Mouse (Mus musculus) frontal cortex, postnatal 25 days (tissue): ENCODE data around the gene Bphl.

Experiments used
- DNase-seq, 2 experiments: peaks; one replicate each; pipeline ENCODE4 v3.0.0; 2022; ENCODE audit warnings: low spot score in 2 of 2

Gene Bphl

GRCm38 (mm10) chr13:34037172-34038055, at the start of gene Bphl:
TSS of gene Bphl (plus strand) at chr13:34037597.
- DNase-seq, result peak; percentile 85 to 90

DNA sequence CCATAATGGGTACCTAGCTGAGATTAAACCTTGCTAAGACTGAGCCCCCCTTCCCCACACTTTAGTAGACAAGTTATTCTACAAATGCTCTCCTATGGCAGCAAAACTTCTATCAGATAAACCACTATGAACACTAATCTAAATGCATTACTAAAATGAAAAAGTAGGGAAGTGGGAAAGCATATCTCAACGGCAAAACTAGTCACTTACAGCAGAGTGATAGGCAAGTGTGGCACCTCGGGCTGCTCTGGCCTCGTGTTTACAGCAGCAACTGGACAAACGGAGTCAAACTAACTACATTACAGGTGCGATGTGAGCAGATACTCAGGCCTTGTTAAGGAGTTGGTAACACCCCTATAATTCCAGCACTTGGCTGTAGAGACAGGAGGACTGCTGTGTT, 47.8 kb upstream of the Bphl start:
- DNase-seq, result no peak

GRCm38 (mm10) chr13:33995197-33995596, 42.2 kb upstream of the Bphl start:
- DNase-seq, result peak; percentile 39 to 49

DNA sequence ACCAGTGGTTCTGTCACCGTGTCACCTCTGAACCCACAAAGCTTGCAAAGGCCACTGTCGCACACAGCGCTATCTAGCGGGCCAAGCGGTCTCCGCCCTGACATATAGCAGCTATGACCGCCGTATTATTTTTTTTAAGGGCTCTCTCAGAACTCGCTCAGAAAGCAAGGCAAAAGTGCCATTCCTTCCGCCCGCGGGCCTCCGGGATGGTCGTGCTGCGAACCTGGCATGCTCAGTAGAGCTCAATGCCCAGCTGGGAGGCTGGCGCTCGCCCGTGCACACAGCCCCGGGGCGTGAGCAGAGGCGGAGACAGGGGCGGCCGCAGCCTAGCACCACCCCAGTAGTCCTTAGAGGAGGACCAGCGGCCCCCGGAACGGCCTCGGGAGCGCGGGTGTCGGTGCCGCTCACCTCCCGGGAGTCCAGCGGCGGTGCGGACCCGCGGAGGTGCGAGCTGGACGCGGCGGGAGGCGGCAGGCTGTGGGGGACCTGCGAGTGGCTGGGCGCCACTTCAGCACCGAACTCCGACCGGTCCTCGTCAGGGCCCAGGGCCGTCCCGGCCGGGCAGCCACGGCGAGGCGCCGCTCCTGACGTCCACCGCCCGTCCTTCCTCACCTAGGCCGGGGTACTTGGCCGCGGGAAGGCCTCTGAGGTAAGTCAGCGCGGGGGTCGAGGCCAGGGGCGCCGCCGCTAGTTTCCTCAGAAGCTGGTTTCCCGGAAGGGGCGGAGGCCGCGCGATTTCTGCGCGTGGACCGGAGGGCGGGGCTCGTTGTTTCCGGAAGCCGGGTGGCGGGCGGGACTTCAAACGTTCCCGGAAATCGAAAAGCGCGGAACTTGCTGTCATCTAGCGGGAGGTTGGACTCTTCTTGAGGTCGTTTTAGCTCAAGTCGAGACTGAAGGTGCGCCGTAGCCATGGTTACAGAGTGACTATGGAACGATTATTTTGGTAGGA, 35.1 kb upstream of the Bphl start, which contains the start of the genes Ripk1 and Serpinb6a:
Gene Ripk1, plus strand, starts transcription at position 306 of the 949 bp plus-strand sequence.
Gene Serpinb6a, minus strand, starts transcription at position 737 of the 949 bp plus-strand sequence.
- peak; percentile 75 to 83 for DNase-seq

- DNase-seq, result no peak
Measured at GRCm38 (mm10) chr13:34003058-34003457, 34.3 kb upstream of the Bphl start.

DNA sequence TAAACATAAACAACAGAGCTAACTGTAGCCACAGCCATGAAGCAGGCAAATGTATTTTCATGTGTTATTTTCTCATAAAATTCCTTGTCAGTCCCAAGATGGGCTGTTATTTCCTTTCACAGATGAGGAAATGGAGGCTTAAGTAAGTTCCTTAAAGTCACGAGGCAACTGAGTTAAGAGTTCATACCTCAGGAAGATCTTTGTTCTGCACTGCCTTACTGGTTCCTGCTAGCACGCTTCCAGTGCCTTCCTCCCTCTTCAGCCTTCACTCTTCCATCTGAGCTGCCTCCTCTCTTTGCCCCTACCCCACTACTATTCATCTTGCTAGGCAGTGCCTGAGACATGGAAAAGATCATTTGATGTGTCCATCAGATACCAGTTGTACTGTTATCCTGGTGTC, 30.2 kb upstream of the Bphl start:
- no peak for DNase-seq

DNA sequence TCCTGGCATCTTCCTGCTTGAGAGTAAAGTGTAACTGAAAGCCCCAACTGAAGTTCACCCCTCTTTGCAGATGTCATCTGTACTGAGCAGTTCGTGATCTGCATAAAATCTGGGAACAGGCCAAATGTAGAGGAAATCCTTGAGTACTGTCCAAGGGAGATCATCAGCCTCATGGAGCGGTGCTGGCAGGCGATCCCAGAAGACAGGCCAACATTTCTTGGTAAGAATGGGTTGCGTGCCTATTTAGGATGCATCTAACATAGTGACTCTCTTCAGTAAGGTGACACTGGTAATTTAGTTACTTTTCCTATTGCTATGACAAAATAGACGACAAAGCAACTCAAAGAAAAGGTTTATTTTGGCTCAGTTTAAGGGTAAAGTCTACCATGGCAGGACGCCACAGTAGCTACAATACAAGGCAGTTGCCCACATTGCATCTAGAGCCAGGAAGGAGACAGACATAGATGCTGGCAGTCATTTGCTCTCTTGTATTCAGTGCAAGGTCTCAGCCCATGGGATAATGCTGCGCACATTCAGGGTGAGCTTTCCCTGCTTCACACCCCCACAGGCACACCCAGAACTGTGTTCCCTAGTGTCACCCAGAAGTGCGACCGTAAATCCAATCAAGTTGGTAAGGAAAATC, 20.3 kb upstream of the Bphl start:
- DNase-seq, result no peak

DNA sequence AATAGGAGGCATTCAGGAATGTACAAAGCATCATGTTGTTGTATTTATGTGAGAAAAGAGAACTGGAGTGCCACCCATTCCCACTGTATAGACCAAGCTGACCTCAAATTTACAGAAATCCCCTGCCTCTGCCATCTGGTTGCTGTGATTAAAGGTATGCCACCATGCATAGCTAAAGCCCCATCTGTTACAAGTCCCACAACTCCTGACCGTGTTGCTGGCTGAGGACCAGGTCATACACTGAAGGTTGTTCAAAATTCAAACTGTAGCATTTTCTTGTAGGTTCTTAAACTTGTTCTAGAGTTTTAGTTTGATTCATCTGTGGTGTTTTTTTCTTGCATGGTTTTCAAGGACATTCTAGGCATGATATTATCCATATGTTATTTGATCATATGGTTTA, 18.9 kb upstream of the Bphl start:
- no peak for DNase-seq

DNA sequence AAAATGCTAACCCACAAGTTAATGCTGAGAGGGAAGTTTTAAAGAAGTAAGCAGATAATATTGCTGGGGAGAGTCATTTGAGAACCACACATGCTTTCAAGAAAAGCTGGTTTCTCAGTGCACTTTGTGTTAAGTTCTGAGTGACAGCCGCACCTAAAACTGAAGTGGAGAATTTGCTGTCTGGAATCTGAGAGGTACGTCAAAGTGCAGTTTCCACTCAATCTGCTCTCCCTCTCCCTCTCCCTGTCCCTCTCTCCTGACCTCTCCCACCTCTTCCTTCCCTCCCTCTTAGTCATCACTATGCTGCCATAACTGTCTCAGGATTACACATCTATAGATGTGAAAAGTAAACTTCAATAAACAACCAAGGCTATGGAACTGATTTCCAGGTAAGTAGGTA, 15.4 kb upstream of the Bphl start:
- no peak for DNase-seq

DNA sequence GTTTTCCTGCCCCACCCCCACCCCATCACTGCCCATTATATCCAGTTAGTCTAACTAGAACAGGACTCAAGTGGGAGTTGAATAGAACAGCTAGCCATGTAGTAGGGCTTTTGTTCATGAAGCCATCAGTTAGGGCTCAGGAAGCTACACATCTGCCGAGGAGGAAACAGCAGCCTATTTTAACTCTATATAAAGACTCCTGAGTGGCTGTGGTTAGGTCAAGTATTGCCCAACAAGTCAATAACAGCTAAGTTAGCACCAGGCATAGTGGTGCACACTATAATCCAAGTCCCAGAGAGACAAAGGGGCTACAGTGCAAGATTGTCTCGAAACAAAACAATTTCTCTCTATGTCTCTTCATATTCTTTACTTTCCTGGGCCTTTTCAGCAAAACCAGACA, 5.4 kb upstream of the Bphl start:
- DNase-seq, result no peak

DNA sequence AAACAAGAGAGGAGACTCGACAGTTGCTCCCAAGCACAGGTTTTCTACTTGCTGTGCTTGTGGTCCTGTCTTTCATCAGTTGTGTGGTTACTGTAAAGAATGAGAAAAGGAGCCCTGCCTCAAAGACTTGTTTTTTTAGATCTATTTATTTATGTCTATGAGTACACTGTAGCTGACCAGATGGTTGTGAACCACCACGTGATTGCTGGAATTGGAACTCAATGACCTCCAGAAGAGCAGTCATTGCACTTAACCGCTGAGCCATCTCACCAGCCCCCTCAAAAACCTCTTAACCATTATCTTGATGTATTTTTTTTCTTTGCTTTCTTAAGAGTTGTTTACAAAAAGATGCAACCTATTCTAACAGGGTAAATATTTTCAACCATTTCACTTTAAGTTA, 2.0 kb upstream of the Bphl start:
- DNase-seq, result no peak

- DNase-seq, result no peak
Measured at GRCm38 (mm10) chr13:34036726-34037125, 671 bp upstream of the Bphl start.

DNA sequence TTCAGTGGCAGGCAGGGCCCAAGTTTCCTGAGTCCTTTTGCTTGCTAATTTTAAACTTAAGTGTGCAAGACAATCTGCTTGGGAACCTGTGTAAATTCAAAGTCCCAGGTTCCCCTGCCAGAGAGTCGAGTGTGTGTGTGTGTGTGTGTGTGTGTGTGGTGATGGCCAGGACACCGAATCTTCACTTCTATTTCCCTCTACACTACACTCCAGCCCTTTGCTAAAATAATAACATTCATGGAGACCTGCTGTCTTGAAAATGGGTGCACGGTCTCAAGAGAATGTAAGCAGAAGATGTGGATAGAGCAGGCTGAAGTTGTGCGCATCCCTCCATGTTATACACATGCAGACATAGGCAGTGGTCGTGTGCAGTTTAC, 647 bp downstream of the Bphl start:
- no peak for DNase-seq

- DNase-seq, result no peak
Measured at GRCm38 (mm10) chr13:34038901-34039341, 1.5 kb downstream of the Bphl start.

DNA sequence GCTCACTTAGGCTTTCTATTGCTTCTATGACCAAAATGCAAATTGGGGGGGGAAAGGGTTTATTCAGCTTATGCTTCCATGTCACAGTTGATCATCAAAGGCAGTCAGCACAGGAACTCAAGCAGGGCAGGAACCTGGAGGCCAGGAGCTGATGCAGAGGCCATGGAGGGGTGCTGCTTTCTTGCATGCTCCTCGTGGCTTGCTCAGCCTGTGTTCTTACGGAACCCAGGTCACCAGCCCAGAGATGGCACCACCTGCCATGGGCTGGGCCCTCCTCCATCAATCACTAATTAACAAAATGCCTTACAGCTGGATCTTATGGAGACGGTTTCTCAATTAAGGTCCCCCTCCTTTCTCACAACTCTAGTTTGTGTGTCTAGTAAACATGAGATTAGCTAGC, 2.7 kb downstream of the Bphl start:
- DNase-seq, result no peak

DNA sequence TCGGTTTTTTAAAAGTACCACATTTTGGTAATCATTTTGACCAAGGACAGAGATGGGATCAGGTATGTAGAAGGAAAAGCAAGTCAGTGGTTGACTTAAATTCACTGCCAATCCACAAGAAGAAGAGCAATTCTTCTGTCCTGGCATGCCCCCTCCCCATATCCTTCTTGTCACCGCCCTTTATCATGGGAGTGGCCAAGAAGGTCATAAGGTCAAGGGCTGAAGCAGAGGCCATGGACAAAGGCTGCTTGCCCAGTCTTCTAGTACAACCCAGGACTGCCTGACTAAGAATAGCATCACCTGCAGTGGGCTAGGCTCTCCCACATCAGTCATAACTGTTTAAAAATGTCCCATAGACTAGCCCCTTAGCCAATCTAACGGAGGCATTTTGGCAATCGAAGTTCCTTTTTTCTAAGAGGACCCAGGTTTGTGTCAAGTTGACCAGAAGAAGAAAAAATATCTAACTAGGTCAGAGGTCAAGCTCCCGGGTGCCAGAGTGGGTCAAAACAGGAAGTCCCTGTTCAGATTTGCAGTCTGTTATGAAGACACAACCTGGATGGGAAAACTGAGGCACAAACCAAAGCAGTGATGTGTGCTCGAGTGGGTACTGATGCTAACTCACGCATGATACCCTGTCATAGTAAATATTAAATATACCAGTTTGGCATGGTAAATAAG, 6.5 kb downstream of the Bphl start:
- no peak for DNase-seq

DNA sequence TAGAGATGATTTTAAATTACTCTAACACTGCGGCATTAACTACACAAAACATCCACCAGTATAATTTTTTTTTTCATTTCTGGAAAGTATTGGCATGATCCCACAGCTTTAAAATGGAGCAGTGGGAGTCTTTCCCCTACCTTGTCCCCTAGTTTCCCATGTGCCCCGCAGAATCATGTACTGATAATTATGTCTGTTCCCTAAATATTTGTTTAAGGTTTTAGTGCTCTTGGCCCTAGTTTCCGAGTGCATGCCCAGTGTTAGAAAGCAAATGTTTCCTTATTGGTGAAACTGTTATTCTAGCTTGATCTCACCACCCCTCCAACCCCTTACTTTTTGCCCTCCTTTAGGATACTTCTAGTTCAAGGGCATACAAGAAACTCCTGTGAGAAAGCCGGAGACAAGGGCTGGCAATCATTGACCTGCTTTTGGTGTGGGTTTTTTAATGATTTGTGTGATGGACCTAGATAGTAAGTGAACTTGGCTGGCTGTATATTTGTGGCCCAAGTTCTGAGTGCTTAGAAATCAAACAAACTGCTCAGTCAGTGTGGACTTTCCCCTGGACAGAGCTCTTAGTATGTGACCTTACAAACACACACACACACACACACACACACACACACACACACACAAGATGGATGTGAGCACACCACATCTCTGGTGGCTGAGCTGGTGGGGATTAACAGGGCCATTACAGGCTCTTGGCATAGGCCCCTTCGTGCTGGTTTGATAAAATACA, 8.3 kb downstream of the Bphl start:
- no peak for DNase-seq

- DNase-seq, result peak; percentile 45 to 46
Measured at GRCm38 (mm10) chr13:34046421-34047012, 9.1 kb downstream of the Bphl start.

GRCm38 (mm10) chr13:34047526-34047925, 10.1 kb downstream of the Bphl start:
- DNase-seq, result no peak

- no peak for DNase-seq
Measured at GRCm38 (mm10) chr13:34050479-34050878, 13.1 kb downstream of the Bphl start.
